Mouse (Mus musculus) embryonic stem cell, embryonic (primary cell): ENCODE data around the gene Faf1.
"Not testable (repeated sequence)": the region's sequence is repeated elsewhere in the genome, so short reads cannot be mapped to it uniquely, and the experiment has no call there.

Experiments used
- CTCF ChIA-PET, 4 experiments: fragments of 300-600 bp in 2 of 4; fragments of 350-600 bp in 2 of 4; sonication (Branson Sonifier 250); formaldehyde crosslinking; loops; one replicate each; lab custom pipeline; 2022; ENCODE audit warnings: inconsistent platforms in 2 of 4; lab: Charles Lee
- POLR2A ChIA-PET, 4 experiments: fragments of 300-600 bp in 2 of 4; fragments of 350-600 bp in 2 of 4; sonication (Branson Sonifier 250); formaldehyde crosslinking; loops; one replicate each; lab custom pipeline; 2022; ENCODE audit warnings: antibody characterized with exemption in 4 of 4, inconsistent platforms in 1 of 4; lab: Charles Lee

Faf1 gene

DNA sequence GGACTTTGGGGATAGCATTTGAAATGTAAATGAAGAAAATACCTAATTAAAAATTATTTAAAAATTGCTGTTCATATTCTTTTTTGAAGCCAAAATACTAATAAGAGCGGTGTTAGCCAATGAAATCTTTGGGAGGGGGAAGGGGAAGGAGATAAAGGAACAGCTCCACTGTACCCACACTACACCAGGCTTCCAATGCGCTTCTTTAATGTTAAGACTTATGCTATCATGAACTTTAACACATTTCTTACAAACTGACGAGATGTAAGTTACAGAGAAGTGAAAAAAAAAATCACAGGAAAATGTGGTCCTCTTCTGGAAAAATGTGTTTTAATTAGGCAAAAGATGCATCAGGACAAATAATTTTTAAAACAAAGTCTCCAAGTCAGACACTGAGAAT is 15.8 kb upstream of the Faf1 start:
- ChIA-PET POLR2A (interaction anchor here in 1 of 4 experiments (0.7 kb wide), 1 partner anchor 930 kb away, joined by 6 read pairs; no protein-coding TSS in a partner anchor), CTCF (no interaction called here)

DNA sequence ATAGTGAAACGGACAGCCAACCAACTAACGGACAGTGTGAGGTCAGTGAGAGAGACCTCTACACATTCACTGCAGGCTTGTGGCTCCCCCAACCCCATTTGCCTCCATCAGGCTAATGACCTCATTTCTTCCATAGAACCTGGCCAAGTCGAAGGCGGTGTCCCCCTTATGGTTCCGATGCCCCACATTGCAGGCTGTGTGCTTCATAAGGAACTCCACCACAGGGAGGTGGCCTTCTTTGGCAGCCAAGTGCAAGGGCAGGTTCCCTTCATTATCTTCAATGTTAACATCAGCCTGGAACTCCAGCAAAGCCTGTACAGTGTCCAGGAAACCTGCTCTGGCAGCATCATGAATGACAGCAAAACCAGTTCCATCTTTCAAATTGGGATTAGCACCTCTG is 15.2 kb upstream of the Faf1 start:
- ChIA-PET CTCF (no interaction called here), POLR2A (no interaction called here)

DNA sequence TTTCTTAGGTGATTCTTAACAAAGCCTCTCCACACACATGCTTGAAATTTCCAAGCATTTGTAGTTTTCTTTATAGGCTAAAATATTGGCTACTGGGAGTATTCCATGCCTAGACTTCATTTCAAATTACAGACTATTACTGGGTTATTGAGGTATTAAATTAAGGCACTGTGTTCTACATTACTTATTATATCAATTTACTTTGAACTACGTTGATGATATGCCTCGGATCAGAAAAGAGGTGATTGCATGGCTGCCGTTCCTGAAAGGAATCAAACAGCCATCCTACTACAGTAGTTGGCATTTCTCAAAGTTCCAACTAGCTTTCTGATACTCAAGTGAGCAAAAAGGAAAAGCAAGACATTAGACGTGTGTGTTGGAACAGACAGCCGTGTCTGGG is 14.1 kb upstream of the Faf1 start:
- ChIA-PET POLR2A (no interaction called here), CTCF (no interaction called here)

DNA sequence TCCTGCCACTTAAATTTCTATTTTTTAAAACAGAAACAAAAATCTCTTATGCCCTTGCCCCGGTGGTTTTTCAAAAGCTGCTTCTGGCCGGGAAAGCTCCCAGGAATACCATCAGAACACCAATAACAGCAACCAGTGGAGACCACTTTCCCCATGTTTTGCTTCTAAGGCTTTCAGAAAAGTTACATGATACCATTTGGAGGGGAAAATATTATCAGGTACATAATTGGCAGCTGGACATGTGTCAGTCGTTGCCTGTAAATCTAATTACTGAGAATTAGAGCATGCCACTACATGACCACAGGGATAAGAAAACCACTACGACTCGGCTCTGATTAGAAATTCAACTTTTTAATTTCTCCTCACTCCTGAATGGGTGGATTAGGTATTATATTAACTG is 12.3 kb upstream of the Faf1 start:
- ChIA-PET CTCF (no interaction called here), POLR2A (interaction anchor here in 2 of 4 experiments (1.1 to 3.6 kb wide), 6 partner anchors 11 to 462 kb away, joined by 3 to 24 read pairs (median 4); partner anchors contain the start of genes Faf1 (in 1 of the 2) and Osbpl9 (in 1 of the 2))

DNA sequence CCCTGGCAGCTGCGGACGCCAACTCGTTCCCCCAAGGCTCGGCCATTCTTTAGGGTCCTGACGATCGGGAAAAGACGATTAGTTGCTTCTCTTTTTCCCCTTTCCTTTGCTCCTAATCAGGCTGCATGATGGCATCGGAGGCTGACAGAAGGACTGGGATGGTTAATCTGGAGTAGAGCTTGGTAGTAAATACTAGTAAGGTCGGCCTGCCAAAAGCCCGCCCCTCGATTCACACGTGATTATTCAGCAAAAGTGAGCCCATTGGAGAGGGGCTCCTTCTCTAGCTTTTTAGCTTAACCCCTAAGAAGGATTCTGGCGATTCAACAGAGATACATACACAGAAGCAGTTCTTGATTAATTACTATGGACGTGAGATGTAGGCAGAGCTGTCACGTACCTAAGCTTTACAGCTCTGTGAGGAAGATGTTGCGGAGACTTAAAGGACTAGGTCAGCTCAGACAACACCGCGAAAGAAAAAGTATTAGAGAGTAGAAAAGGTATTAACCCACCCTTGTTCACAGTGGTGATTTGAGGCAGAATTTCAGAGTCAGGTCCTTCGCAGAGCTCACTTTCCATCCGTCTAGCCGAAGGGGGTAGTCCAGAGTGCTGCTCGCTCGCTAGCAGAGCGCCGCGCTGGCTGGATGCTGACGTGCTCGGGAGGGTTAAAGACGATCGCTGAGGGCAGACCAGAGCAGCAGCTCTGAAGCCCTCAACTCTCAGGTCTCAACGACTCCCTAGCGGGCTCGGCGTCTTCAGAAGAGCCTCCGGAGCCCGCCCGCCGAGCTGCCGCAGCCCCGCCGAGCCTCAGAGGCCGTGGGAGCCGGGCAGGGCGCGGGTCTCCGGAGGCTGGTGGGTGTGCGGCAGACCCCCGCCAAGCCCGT is 11.0 kb upstream of the Faf1 start:
- POLR2A ChIA-PET, result interaction anchor here (0.6 to 3.6 kb wide), 23 partner anchors 8 to 463 kb away, joined by 3 to 46 read pairs (median 6); partner anchors contain the start of genes Faf1 (in 3 of the 4), Dmrta2 (in 1 of the 4) and Osbpl9 (in 1 of the 4)
- CTCF ChIA-PET, result interaction anchor here (0.6 to 2.3 kb wide), 8 partner anchors 8 to 460 kb away, joined by 3 to 12 read pairs (median 4); no protein-coding TSS in a partner anchor

DNA sequence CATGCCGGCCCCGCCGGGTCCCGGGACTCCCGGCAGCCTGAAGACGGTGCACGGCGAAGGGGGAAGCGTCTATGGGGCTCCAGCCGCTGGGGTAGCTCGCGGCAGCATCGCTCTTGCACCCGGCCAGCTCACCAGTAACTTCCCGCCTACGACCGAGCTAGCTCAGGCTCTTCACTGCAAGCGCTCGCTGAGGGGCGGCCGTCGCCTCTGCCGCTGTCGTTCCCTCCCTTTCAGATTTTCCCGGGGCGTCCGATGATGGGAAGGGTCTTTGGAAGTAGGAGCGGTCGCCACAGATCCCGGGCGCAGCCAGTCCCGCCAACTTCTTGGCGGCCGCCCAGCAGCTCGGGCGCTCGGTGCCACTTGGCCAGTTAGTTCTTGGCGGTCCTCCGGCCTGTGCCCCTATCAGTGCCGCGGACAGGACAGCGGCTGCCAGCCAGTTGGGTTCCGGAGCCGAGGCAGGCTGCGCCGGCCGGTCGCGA is 10.4 kb upstream of the Faf1 start:
- ChIA-PET POLR2A (interaction anchor here (0.6 to 3.6 kb wide), 20 partner anchors 8 to 313 kb away, joined by 3 to 46 read pairs (median 6); partner anchors contain the start of genes Faf1 (in 3 of the 4) and Dmrta2 (in 1 of the 4)), CTCF (interaction anchor here (0.6 to 2.3 kb wide), 7 partner anchors 9 to 356 kb away, joined by 3 to 12 read pairs (median 5); no protein-coding TSS in a partner anchor)

DNA sequence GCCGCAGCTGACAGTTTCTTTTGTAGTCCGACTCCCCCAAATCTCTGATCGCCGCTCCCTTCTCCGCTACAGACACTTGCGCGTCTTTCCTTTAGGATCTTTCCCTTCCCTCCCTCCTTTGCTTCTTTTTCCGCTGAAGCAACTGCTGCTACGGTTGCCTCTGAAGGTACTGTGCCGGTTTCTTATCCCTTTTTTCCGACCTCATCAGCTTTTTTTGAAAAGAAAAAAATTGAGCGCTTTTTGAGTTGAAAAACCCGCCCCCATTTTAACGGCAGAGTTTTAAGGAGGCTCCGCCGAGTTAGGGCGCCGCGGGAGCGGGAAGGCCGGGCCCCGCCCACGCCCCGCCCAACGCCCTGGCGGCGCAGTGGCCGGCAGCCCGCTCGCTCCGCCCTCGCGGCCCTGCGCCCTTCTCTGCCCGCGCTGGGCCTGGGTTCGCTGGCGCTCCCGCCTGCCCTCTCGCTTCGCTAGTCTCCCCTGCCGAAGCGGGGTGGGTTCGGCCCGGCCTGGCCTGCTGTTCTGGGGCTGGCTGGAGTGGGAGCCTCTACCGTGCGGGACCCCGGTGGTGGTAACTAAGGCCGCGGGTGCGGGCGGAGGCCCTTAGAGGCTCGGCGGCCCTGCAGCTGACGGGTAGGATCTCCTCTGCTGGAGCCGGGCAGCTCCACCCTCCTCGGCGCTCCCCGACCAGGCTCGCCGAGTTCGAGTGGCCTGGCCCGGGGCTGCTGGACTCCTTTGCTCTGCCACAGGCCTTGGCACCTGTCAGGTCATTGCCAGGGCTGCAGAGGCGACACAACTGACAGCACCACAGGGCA is 9.7 kb upstream of the Faf1 start, which contains the start of gene Cdkn2c:
Gene Cdkn2c (minus strand): TSS at position 729 of the 809 bp plus-strand sequence.
- ChIA-PET POLR2A (interaction anchor here (0.6 to 3.6 kb wide), 13 partner anchors 8 to 190 kb away, joined by 3 to 46 read pairs (median 9); partner anchors contain the start of gene Faf1 (in 3 of the 4)), CTCF (interaction anchor here (0.5 to 2.3 kb wide), 8 partner anchors 9 to 356 kb away, joined by 3 to 12 read pairs (median 4); partner anchors contain the start of gene Faf1 (in 1 of the 4))

DNA sequence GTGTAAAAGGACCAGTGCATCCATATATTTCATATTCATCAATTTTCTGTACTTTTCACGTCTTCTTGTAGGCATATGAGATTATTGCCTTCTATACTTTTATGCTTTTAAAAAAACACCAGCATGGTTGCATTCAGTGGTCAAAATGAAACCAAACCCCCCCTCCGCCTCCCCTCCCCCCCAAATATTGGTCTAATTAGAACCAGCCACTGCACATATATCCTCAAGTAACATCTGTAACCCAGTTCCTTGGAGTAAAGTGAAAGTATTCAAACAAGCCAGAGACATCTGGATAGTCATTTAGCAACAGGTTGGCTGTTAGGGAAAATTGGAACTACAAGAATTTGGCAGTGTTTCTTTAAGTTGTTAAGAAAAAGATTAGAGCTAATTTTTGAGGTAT is 8.9 kb upstream of the Faf1 start:
- POLR2A ChIA-PET, result interaction anchor here (0.7 to 3.6 kb wide), 7 partner anchors 8 to 11 kb away, joined by 4 to 46 read pairs (median 24); partner anchors contain the start of gene Faf1 (in 3 of the 4)
- CTCF ChIA-PET, result interaction anchor here in 1 of 4 experiments (1.0 kb wide), 1 partner anchor 9 kb away, joined by 3 read pairs; the partner anchor contains the start of gene Faf1

DNA sequence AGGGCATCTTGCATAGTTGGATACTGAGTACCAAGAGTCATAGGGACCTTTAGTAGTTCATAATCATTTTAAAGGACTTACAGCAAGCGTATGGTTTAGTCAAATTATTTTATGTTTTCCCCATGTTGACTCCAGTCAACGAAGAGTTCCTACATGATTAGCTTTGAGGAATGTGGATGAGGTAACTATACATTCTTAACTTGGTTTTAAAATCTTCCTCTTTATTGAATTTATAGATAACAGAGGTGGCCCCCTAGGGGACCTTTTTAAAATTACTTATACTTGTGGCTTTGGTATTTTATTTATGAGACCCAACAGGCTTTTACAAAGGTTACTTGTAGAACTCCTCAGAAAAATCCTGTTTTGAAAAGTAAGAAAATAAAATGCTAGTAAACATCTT is 6.2 kb upstream of the Faf1 start:
- POLR2A ChIA-PET, result interaction anchor here in 1 of 4 experiments (1.1 to 1.5 kb wide), 3 partner anchors 8 to 13 kb away, joined by 3 to 6 read pairs (median 3); no protein-coding TSS in a partner anchor
- CTCF ChIA-PET, result no interaction called here

DNA sequence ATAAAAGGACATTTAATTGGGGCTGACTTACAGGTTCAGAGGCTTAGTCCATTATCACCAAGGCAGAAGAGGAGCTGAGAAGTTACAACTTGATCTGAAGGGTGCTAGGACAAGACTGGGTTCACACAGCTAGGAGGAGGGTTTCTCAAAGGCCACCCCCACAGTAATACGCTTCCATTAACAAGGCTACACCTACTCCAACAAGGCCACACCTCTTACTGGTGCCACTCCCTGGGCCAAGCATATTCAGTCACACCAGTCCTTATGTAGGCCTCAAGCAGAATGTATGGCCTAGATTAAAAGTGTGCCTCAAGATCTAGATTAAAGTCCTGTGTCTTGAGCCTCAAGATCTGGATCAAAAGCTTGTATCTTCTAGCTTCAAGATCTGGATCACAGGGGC is 4.4 kb upstream of the Faf1 start:
- ChIA-PET POLR2A (interaction anchor here in 1 of 4 experiments (0.9 kb wide), 1 partner anchor 32 kb away, joined by 3 read pairs; no protein-coding TSS in a partner anchor), CTCF (interaction anchor here in 2 of 4 experiments (0.6 to 0.7 kb wide), 4 partner anchors 9 to 695 kb away, joined by 3 to 5 read pairs (median 4); no protein-coding TSS in a partner anchor)

DNA sequence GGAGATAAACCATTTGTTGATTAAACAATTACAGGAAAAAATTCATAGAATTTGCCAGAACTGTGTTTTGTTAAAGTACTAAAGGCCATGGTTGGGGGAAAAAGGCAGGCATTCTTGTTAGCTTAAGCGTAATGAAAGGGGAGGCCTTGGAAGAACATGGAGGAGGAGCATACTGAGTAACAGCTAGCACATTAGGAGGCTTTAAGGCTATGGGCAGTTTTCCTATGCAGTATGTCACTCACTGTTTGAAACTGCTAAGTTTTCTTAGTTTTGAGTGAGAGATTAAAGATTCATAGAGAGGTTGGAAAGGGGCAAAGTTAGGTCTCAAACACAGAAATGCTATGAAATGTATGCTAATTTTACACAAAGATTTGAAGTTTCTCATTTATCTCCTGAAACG is 2.3 kb upstream of the Faf1 start:
- CTCF ChIA-PET, result no interaction called here
- POLR2A ChIA-PET, result interaction anchor here in 1 of 4 experiments (3.7 kb wide), 1 partner anchor 8 kb away, joined by 24 read pairs; the partner anchor contains the start of gene Cdkn2c

DNA sequence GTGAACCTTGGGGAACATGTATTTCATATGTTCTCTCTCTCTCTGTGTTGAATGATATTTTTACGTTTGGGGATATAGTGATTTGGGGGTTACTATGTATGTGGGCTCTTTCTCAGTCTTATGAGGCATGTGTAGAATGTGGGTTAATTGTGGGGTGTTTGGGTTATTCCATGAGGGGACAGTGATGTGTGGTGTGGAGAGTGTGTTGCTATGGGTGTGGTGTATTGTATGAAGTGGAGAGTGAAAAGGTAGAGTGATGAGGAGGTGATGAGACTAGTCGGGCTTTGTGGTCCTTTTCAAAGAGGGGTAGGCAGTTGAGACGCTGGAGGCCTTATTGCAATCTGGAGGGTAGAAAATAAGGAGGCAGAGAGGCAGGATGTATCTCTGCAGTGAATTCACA is 833 bp downstream of the Faf1 start:
- POLR2A ChIA-PET, result interaction anchor here in 3 of 4 experiments (1.1 to 3.7 kb wide), 8 partner anchors 10 to 397 kb away, joined by 3 to 31 read pairs (median 6); partner anchors contain the start of gene Cdkn2c (in 3 of the 3)
- CTCF ChIA-PET, result no interaction called here

DNA sequence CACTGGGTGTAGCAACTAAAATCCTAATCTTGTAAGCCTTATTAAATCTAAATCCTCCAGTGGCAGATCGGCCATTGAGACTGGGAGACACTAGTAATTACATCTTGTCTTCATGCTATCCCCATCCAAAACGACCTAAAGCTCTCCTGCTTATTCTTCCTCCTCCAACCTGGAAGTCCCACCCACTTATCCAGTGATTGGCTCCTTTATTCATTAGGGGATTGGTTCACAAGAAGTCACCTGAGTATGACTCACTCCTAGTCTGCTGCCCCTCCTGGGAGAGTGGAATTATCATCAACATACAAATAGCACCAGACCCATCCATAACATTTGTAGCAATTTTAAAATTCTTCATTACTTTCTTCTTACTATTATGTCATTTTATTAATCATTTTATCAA is 7.2 kb downstream of the Faf1 start:
- POLR2A ChIA-PET, result interaction anchor here in 3 of 4 experiments (0.6 to 2.2 kb wide), 8 partner anchors 8 to 546 kb away, joined by 3 to 6 read pairs (median 4); partner anchors contain the start of gene Ttc39a (in 1 of the 3)
- CTCF ChIA-PET, result interaction anchor here in 1 of 4 experiments (0.6 kb wide), 1 partner anchor 336 kb away, joined by 4 read pairs; no protein-coding TSS in a partner anchor

DNA sequence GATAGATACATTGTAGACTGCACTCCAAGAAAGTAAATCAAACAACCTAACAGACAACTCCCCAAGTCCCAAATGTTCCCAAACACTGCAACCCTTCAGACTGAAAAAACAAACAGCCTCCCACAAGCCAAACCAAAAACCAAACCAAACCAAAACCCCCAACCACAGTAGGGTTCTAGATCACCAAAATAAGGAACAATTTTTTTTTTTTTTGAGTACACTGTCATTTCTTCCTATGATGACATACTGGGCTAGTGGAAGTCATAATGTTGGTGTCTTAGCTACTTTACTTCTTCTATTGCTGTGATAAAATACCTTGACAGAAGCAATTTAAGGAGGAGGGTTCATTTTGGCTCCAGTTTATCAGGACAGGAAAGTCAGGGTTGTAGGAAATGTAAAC is 16.3 kb downstream of the Faf1 start:
- POLR2A ChIA-PET, result no interaction called here

DNA sequence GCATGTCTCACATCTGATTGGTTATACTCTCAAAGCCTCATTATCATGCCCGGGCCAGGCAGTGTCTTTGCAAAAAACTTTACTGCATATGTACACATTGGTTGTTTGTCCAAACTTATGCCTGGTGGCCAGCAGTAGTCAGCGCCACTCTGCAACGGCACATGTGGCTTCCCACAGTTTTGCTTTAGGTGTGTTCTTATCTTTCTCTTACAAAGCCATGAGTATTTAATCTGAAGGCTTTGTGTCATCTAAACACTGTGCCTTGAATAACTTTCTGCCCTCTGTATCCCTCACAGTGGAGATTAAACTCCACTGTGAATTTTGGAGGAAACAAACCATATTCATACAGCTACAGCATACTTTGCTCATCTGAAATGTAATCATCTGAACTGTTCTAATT is 24.3 kb downstream of the Faf1 start:
- POLR2A ChIA-PET, result interaction anchor here in 1 of 4 experiments (1.7 kb wide), 1 partner anchor 10 kb away, joined by 5 read pairs; no protein-coding TSS in a partner anchor
- CTCF ChIA-PET, result not testable (repeated sequence)

More for the DNA sequence above, 16.3 kb downstream of the Faf1 start:
- CTCF ChIA-PET, result no interaction called here

DNA sequence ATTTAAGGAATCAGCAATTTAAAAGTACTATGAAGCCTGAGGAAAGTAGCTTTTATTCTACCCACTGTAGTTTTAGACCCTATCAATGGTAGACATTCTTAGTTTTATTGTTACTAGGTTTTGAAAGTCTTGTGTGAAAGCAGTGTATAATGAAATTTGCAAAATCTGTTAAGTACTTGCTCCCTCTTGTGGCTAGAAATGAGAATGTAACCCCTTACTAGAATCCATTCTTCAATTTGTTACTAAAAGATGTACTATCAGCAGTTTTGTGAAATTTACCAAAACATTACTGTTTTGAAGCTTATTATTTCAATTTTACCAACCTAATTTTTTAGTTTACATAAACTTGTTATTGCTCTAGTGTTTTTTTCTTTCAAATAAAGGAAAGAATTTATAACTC is 27.2 kb downstream of the Faf1 start:
- ChIA-PET POLR2A (interaction anchor here in 1 of 4 experiments (1.0 to 1.4 kb wide), 4 partner anchors 12 to 31 kb away, joined by 3 to 5 read pairs (median 4); no protein-coding TSS in a partner anchor), CTCF (no interaction called here)

DNA sequence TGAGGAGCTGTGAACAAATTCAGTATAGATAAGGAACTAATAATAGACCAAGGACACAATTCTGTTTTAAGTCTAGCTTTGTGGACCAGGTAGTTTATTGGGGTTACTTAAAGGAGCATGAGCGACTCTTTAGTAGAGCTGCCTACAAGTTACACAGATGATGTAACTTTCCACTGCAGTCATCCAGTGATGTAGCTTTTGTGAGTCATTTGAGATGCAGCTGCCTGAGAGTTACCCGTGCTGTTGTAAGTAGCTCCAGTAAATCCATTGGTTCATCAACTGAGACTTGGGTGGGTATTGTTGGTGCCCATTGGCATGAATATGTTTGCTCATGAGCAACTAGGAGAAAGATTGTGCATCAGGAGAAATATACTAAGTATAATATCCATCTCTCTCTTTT is 29.0 kb downstream of the Faf1 start:
- ChIA-PET POLR2A (interaction anchor here in 2 of 4 experiments (0.6 to 1.2 kb wide), 3 partner anchors 22 to 29 kb away, joined by 3 to 4 read pairs (median 3); partner anchors contain the start of gene Faf1 (in 1 of the 2)), CTCF (interaction anchor here in 3 of 4 experiments (0.7 to 1.1 kb wide), 3 partner anchors 15 to 229 kb away, joined by 3 to 4 read pairs (median 3); no protein-coding TSS in a partner anchor)
